Mouse (Mus musculus) left cerebral cortex, adult 18-20 months (tissue): Measurements from ENCODE around the gene Asb5. TPM values are rescaled to one million over a fixed set of nuclear protein-coding genes. Genes with fewer than 3 reads are reported as not detected.
"Not testable (repeated sequence)": the region's sequence is repeated elsewhere in the genome, so short reads cannot be mapped to it uniquely, and the experiment has no call there.

Source experiments
- DNase-seq, 2 experiments: peaks; one replicate each; pipeline ENCODE4 v3.0.0; 2021 to 2022; ENCODE audit warnings: low spot score in 2 of 2, mixed read lengths in 1 of 2
- long read RNA-seq, 2 experiments: library from polyadenylated mRNA; stranded (forward); transcript quantifications; one replicate each; pipeline ENCODE4 v2.0.0; 2021
- total RNA-seq, 2 experiments: library from RNA; stranded (reverse); gene quantifications; 2 replicates each; pipeline ENCODE4 v1.2.3; 2021

Asb5 gene
- 1 to 10 TPM; 1.2 to 2.1 TPM for total RNA-seq
- long read RNA-seq, experiment 1, partial matches to known transcripts: 0 of 2 reads
- long read RNA-seq, experiment 1, other reads (novel, unspliced or antisense): 2 of 2 reads
- long read RNA-seq, experiment 2, partial matches to known transcripts: 0 of 1 reads
- long read RNA-seq, experiment 2, other reads (novel, unspliced or antisense): 1 of 1 reads

DNA sequence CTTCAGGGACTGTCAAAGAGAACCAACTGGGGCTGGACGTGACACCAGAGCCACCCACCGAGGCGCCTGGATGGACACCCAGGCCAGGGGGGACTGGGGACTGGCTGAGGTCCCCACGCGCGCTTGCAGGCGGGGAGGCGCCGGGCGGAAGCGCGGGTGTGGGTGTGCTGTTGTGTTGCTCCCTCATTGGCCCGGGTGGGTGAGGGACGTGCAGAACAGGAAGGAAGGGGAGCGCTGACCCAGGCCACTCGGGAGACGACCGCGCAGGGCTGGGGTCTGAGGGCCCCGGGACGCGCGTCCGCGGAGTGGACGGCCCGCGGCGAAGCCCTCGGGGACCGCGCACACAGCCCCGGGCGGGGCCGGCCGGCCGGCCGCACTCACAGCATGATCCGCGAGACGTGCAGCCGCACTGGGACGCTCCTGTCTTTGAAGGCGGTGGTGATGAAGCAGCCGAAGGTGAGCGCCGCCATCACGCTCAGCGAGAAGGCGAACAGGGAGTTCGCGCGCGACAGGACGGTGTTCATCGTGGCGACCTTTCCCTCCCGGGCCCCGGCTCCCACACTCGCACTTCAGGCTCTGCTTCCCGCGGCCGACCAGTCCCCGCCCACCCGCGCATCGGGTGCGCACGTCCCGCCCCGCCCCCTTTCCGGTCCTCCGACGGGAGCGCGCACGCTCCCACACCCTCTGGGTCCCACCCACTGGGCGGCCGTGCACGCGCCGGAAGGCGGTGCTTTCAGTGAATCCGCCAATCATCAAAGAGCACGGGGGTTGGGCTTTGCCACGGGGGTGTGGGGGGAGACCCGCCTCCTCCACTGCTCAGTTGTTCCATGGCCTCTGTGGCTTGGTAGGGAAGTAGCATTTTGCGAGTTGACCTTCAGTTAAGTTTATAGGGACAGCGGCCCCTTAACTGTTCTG is at the start of gene Asb5, which contains the start of gene Spcs3:
Gene Asb5 (plus strand): TSS at position 199 of the 915 bp plus-strand sequence.
Gene Spcs3 (minus strand): TSS at position 617 of the 915 bp plus-strand sequence.
- DNase-seq: peak; percentile 94 to 97

DNA sequence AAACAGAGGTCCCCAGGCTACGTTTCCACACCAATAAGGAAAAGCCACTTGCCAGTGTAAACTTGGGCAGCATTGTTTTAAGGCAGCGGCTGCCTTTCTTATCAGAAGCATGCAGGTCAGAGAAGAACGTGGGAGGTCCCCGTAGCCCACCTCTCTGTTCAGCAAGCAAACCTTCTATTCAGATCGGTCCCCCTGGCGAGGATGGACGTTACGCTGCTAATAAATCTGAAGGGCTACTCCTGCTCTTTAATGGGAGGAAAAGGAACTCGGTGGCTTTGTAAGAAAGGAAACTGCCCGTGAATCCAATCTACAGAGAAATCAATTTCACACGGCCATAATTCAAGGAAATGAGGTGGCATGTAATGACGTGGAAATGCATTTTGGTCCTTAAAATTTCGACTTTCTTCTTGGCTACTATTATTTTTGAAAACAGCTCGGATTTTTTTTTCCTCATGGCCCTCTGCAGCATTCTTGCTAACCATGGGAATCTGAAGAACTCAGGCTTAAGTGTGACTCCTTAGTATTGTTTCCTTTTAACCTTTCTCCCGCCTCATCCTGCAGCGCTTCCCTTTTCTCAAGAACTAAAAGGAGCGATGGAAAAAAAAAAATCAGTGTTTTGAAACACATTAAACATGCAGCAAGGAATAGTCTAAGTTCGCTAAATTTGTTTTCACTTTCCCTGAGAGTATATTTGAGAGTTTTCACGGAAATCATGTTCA is 42.7 kb upstream of the Asb5 start:
- DNase-seq: no peak

DNA sequence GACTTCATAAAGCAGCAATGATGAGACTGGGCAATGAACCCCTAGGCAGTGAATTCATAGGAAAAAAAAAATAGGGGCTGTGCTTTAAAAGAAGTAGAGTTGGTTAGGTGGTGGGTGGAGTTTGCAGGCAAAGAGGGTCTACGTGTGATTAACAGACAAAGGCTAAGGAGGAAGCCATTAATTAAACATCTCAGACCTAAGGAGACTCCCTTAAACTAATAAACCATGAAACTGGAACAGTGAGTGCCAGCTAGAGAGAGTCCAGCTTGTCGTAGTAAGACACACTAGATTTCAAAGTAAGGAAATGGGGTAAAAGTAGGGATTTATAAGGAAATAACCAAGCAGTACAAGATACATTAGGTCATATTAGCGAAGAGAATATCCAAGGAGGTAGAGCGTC is 40.9 kb upstream of the Asb5 start:
- no peak for DNase-seq

DNA sequence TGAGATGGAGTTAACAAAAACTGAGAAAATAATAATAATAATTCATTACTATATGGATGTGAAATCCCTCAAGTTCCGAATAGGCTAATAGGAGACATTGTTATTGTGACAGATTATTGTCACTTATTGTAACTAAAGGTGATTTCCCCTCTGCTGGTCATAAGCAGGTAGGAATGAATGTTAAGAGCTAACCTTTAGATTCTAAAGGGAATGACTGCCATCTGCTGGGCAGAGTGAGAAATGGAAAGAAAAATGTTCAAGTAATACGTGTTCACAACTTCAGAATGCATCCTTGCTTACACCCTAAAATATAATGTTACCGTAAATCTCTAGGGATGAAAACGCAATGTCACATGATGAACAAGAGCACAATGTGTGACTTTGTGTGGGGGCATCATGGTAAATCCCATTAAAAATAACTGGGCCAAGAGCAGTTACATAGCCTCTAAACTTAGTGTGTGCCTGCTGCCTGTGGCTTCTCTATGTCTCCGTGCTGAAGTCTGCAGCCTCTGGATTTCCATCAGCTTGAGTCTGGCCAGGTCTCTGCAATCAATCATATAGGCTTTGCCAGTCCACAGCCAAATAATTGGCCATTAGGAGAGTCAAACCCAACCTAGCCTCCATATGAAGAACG is 38.2 kb upstream of the Asb5 start:
- peak; percentile 38 to 61 for DNase-seq

DNA sequence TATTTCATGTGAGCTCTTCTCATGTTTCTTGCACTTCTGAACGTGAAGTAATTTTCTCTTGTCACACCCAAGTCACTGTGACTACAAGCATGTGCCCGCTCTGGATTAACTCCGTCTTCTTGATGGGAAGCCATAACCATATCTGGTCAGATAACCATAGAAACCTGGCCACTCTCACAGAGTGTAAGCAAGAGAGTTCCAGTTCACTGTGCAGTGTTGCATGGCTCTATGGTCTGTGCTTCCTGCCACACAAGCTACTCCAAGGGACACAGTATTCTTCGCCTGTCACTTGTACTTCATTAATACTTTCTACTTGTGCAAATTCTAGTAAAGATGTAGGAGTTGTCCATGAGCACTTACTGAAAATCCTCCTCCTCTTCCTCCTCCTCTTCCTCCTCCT is 37.4 kb upstream of the Asb5 start:
- DNase-seq: no peak

DNA sequence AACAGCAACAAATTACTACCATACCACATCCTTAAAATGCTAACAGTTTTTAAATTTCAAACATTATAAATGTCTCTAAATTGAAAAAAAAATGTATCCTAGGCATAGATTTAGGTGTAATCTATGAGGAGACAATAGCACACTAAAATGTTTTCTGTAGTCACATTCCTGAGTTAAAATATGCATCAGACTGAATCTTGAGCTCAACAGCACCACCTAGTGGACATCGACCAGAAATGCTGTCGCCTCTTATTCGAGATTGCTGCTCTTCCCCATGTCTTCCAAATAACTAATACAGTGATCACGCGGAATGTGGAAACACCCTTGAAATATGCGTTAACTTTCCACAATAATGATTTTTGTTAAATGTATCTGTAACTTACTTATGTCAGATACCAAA is 36.3 kb upstream of the Asb5 start:
- DNase-seq: peak; percentile 65 to 70

DNA sequence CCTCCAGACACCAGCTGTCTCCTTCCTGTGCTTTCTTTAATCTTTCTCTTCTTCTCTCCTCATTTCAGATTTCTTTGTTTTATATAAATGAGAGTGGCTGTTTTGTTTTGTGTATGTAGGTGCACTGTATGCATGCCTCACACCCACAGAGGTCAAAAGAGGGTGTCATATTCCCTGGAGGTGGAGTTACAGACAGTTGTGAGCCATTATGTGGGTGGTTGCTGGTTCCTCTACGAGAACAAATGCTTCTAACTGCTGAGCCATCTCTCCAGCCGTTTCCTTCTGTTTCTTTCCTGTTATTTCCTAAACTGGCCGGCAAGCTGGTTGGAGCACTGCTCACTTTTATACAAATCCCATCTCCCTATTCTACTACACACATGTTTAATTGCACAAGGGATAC is 35.5 kb upstream of the Asb5 start:
- DNase-seq: no peak

DNA sequence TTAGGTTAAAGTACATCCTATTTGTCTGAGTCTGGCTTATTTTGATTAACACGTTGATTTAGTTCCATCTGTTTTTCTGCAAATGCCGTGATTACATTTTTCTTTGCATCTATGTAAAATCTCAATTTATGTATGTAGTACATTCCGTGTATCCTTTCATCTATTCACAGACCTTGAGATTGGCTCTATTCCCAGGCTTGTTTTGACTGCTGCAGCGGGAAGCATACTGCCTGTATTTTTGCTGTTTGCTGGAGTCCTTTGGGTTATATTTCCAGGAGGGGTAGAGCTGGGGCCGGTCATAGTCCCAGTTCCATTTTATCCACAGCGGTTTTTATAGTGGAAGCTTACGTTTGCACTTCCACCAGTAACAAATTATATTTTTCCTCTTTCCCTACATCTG is 26.3 kb upstream of the Asb5 start:
- DNase-seq: no peak

DNA sequence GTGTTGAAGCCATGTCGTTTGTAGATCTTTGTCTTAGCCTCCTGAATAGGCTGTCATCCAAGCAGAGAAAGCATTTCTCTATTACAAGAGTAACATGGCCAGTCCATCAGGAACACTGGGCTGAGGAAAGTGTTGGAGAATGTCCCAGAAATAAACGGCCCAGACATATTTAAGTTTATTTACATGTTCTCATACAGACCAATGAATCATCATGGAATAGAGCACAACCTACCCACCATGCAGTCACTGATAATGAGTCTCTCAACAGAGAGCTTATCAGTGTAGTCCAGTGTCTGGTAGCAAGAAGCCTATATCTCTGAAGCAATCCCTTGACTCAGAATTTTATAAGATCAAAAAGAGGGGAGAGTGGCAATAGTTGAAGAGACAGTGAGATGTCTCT is 24.3 kb upstream of the Asb5 start:
- DNase-seq: no peak

DNA sequence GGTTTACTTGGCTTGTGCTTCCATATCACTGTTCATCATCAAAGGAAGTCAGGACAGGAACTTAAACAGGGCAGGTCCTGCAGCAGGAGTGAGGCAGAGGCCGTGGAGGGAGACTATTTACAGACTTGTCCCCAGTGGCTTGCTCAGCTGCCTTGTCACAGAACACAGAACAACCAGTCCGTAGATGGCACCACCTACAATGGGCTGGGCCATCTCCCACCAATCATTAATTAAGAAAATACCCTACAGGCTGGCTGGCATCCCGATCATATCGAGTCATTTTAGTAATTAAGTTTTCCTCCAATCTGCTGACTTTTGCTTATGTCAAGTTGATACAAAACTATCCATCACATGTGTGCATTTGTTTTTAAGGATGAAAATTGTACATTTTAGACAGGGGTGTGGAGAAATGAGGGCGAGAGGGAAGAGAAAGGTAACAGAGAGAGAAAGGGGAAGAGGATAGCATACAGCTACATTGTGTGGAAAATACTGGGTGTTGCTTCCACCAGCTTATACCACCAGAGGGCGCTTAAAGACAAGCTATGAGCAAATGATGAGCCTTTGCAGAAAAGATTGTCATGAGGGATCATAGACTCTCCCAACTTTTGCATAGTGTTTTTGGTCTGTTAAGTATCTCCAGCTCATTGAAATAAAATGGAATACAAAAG is 21.8 kb upstream of the Asb5 start:
- DNase-seq: peak; percentile 88

DNA sequence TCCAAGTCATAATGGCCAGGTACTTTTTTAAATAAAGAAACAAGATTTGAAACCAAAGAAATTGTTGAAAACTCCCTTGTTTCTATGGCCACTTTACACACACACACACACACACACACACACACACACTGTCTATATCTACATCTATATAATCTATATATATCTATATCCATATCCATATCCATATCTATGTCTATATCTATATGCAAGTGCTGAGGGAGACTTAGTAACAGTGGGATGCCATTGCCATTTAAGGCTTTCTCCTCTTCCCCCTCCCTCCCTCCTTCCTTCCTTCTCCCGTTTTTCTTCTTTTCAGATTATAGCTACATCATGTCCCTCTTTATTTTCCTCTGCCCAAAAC is 21.3 kb upstream of the Asb5 start:
- no peak for DNase-seq

DNA sequence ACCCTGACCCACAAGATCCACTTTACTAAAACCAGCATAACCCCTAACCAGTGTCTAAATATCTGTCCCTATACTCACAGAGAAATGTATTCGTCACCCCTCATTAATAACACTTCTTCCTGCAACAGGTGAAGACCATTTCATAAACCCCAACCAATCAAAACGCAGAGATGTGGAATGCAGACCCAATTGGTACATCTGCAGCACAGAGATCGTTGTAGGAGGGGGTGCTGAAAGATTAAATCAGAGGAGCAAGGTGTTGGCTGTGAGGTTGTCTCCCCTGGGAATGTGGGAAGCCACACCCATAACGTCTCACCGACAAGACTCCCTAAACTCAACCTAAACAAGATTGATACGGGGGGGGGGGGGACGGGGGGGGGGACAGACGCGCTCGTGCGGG is 20.6 kb upstream of the Asb5 start:
- no peak for DNase-seq

DNA sequence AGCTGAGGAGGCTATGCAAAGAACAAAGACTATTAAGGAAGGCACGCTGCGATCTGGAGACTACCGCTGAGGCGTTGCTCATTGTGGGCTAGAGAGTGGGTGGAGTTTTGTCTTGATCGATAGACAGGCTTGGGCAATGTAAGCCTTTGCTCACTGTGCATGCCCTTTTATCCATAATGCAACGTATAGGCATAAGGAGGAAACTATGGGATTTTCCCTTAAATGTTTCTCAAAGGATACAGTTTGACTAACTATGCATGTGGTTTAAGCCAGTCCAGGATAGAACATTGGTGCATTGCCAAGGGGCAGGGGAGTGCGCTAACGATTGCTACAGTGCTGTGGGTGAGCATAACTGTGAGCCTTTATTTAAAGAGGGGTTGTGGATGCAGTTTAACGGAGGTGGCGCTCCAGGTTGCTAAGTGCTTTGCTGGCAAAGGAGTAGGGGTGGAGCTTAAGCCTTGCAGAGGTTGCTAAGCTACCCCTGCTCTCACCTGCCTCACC is 20.1 kb upstream of the Asb5 start:
- peak; percentile 26 to 61 for DNase-seq

DNA sequence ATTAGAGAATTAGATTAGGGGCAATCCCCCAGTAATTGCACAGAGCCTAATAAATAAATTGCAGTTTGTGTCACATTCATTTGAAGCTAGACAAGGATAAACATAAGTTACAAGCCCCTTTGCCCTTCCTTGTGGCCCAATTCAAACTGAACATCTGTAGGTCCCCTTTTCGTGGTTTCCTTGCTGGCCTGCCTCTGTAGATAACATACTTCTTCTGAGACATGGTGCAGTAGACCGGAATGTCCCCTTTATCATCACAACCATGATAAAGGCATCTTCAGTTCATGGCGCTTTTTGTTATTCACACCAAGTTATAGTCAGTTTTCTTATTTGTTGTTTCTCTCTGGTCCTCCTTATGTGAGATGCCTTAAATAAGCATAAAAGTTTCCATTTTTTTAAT is 17.6 kb upstream of the Asb5 start:
- DNase-seq: no peak

DNA sequence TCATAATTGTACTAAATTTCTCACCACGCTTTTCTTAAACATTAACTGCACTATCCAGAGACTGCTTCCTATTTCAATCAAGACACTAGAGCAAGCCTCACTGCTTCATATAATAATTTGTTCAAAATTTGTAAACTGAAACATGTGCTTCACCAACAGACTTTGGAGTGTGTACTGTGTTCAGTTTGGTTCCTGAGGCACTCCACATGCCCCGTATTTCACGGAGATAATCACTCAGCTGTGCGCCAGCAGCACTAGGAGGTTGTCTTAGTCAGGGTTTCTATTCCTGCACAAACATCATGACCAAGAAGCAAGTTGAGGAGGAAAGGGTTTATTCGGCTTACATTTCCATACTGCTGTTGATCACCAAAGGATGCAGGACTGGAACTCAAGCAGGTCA is 17.2 kb upstream of the Asb5 start:
- not testable (repeated sequence) for DNase-seq

DNA sequence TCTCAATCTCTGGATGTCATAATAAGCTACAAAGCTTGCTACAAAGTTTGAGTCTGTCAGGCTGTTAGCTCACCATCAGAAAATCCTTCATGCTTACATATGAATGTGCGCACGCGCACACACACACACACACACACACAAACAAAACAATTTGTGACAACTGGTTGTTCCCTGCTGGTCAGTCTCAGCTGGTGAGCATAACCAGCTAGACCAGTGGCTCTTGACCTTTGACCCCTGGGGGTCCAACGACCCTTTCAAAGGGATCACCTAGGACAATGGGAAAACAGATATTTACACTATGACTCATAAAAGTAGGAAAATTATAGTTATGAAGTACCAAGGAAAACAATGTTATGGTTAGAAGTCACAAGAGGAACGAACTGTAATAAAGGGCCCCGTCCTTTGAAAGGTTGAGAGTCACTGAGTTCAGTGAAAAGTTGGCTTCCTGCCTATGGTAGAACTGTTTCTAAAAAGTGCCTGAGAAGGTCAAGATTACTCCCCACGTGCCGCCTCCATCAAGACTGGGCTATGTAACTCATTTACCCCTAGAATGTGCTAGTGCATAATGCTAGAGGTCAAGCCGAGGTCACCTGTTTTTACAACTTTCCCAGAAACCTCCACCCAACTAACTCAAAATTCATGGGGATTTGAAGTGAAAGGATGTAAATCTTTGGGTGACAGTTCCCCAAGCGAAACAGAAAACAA is 10.5 kb upstream of the Asb5 start:
- no peak for DNase-seq

DNA sequence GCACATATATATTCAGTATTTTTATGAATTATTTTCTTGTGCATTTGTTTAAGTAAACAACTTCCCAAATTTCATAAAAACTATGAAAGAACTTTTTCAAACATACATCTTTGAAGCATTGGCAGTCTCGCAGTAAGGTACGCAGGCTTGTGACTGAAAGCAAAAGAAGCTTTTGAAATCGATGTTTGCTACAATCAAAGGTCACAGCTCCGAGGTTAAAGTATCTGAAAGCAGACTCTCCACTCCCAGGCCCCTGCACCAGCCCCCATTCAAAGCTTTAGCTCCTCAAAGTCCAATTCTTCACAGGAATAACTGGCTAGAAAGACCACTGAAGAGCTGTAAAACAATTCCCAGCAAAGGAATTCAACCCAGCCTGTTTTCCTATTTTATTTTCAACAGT is 8.9 kb upstream of the Asb5 start:
- no peak for DNase-seq

DNA sequence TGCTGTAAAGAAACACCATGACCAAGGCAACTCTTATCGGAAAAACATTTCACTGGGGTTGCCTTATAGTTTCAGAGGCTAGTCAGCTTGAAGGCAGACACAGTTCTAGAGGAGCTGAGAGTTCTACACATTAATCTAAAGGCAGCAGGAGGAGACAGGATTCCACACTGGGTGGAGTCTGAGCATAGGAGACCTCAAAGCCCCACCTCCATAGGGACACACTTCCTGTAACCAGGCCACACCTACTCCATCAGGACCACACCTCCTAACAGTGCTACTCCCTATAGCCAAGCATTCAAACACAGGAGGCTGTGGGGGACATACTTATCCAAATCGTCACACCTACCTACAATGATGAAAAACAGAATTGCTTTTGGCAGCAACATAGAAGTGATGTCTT is 3.8 kb upstream of the Asb5 start:
- no peak for DNase-seq

DNA sequence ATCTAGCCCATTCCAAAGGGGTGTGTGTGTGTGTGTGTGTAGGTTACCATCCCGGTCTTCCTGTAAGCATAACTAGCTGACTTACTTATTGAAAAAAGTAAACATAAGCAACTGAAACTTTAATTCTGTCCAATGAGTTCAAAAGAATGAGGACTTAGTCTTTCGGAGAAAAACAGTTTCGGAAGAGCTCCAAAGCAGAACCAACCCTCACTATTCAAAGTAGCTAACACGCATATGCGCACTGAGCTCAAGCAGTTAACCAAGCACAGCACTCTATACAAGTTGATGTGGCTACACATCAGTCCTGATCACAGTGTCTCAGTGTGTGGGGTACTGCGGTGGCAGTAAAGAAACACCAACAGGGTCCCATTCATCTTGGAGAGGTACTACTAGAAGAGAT is 2.7 kb upstream of the Asb5 start:
- no peak for DNase-seq

DNA sequence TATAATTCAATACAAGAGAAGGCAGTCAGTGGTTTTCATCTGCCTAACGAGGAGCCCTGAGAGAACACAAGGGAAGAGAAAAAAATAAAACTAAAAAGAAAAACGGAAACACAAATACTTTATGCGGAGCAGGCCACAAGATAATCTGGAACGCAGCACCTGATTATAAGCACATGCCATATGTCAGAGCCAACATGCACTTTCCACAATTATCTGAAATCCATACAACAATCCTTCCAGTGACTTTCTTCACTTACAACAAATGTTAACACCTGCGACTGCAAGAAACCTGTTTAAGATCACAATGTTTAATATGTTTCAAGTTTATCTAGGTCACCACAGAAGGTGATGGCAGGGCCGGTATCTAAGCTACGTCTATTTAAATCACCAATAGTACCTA is 809 bp upstream of the Asb5 start:
- DNase-seq: no peak
